Mouse (Mus musculus) R1 (cell line): Measurements from ENCODE around the gene Olfr518.

Experiments used
- DNase-seq: peaks from one replicate; pipeline ENCODE4 v3.0.0-alpha.2; 2018; ENCODE audit warnings: low read depth, low spot score

The Olfr518 gene

GRCm38 (mm10) chr7:108884906-108885305 lies at the start of gene Olfr518:
Gene Olfr518, minus strand, starts transcription at chr7:108885006.
- no peak for DNase-seq

- peak; percentile 99 for DNase-seq
Observed at GRCm38 (mm10) chr7:108933794-108934731, 49.3 kb upstream of the Olfr518 start, which contains the start of gene Eif3f. Gene Eif3f, plus strand, starts transcription at chr7:108934417.

- no peak for DNase-seq
Observed at GRCm38 (mm10) chr7:108929726-108930393, 45.1 kb upstream of the Olfr518 start, which contains the start of gene Nlrp10. Gene Nlrp10, minus strand, starts transcription at chr7:108930178.

GRCm38 (mm10) chr7:108928280-108929188 lies 43.7 kb upstream of the Olfr518 start:
- no peak for DNase-seq

GRCm38 (mm10) chr7:108927043-108927442 lies 42.2 kb upstream of the Olfr518 start:
- no peak for DNase-seq

GRCm38 (mm10) chr7:108903969-108904368 lies 19.2 kb upstream of the Olfr518 start:
- no peak for DNase-seq

- no peak for DNase-seq
Observed at GRCm38 (mm10) chr7:108894320-108894719, 9.5 kb upstream of the Olfr518 start, which contains the start of gene Olfr519. Gene Olfr519, minus strand, starts transcription at chr7:108894420.

- no peak for DNase-seq
Observed at GRCm38 (mm10) chr7:108872279-108872678, 12.5 kb downstream of the Olfr518 start, which contains the start of gene Olfr517. Gene Olfr517, minus strand, starts transcription at chr7:108872379.

GRCm38 (mm10) chr7:108850429-108850828 lies 34.4 kb downstream of the Olfr518 start, which contains the start of gene Olfr516:
Gene Olfr516, minus strand, starts transcription at chr7:108850529.
- no peak for DNase-seq
